Comparison of ENCODE assay signal across 19 mouse cellular contexts in the genomic region with DNA sequence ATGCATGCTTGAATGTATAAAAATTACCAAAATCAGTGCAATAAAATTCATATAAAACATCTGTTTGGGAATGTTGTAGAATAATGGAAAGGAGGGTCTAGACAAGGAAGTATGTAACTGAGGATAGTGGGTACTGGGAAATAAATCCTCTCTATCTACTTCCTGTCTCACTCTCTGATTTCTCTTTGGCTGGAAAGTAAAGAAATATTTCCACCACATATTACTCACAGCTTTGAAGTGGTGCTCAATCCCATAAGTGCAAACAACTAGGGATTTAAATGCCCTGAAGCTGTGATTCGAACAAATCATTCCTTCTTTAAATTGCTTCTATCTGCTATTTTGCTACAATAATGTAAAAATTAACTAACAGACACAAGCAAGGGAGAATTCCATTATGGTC.
"Had no signal": no experiment of that assay in that cellular context is flagged by ENCODE, and none has a peak within 500 bp of the region (broad histone marks: within the 10 kb centered on the region; RNA-seq: fewer than 3 reads in every experiment).

No protein-coding gene starts in this region.

- H3K4me1 ChIP-seq: liver, embryonic 13.5 days; liver, embryonic 15.5 days; lung, embryonic 15.5 days; megakaryocyte, embryonic 14.5 days; midbrain, embryonic 13.5 days had no signal

- H3K27ac ChIP-seq: liver, embryonic 13.5 days; liver, embryonic 15.5 days; lung, embryonic 15.5 days; macrophage; midbrain, embryonic 13.5 days had no signal

- H3K36me3 ChIP-seq: liver, embryonic 13.5 days; liver, embryonic 15.5 days; lung, embryonic 15.5 days; midbrain, embryonic 13.5 days had no signal

- H3K9me3 ChIP-seq: liver, embryonic 13.5 days; liver, embryonic 15.5 days; lung, embryonic 15.5 days; megakaryocyte, embryonic 14.5 days; midbrain, embryonic 13.5 days had no signal

- H3K9ac ChIP-seq: liver, embryonic 13.5 days; liver, embryonic 15.5 days; liver, postnatal 0 days; lung, embryonic 15.5 days; midbrain, embryonic 13.5 days had no signal

- DNase-seq: liver, embryonic 13.5 days; liver, postnatal 0 days; lung, adult 2 months; lung, postnatal 14 days; lung, postnatal 36 days; right cerebral cortex, postnatal 14 days; right cerebral cortex, postnatal 4 days; spleen, adult 18-20 months; thymus, adult 18-20 months; thymus, postnatal 14 days; thymus, postnatal 36 days had no signal

- H3K4me3 ChIP-seq: liver, embryonic 13.5 days; liver, embryonic 15.5 days; lung, embryonic 15.5 days; megakaryocyte, embryonic 14.5 days; midbrain, embryonic 13.5 days had no signal

- H3K4me2 ChIP-seq: liver, embryonic 11.5 days; liver, embryonic 13.5 days; liver, embryonic 15.5 days; lung, embryonic 15.5 days; midbrain, embryonic 11.5 days; midbrain, embryonic 13.5 days had no signal

- H3K27me3 ChIP-seq: liver, embryonic 13.5 days; liver, embryonic 15.5 days; lung, embryonic 15.5 days; megakaryocyte, embryonic 14.5 days; midbrain, embryonic 13.5 days had no signal

- ATAC-seq: liver, postnatal 0 days; lung, postnatal 0 days; midbrain, embryonic 13.5 days had no signal
